Mouse (Mus musculus) CH12.LX (cell line): ENCODE results near the gene Proca1.

ENCODE experiments used
- BHLHE40 ChIP-seq: IDR thresholded peaks from 2 replicates; pipeline ENCODE4 v1.6.1; 2011; ENCODE audit warnings: mild to moderate bottlenecking, low read depth, low read length, improper control_type of control experiment
- CHD1 ChIP-seq: IDR thresholded peaks from 2 replicates; pipeline ENCODE4 v1.6.1; 2012; ENCODE audit warnings: low read depth, low read length, improper control_type of control experiment, inconsistent platforms
- CTCF ChIP-seq, 2 experiments: IDR thresholded peaks in 1 of 2; conservative IDR thresholded peaks in 1 of 2; 2 replicates each; pipeline ENCODE4 v1.5.1; 2011 to 2012; ENCODE audit warnings: low read depth in 2 of 2, low read length in 2 of 2, improper control_type of control experiment in 1 of 2, inconsistent platforms in 1 of 2, mild to moderate bottlenecking in 1 of 2, moderate library complexity in 1 of 2
- E2F4 ChIP-seq: IDR thresholded peaks from 2 replicates; pipeline ENCODE4 v1.6.1; 2011; ENCODE audit warnings: low read depth, low read length, improper control_type of control experiment; ENCODE audit not compliant: insufficient replicate concordance
- JUND ChIP-seq: conservative IDR thresholded peaks from 2 replicates; pipeline ENCODE4 v1.6.1; 2011; ENCODE audit warnings: low read depth, low read length, improper control_type of control experiment
- MAX ChIP-seq: IDR thresholded peaks from 2 replicates; pipeline ENCODE4 v1.6.1; 2011; ENCODE audit warnings: low read length, improper control_type of control experiment
- MEF2A ChIP-seq: IDR thresholded peaks from 2 replicates; pipeline ENCODE4 v1.6.1; 2014; ENCODE audit warnings: low read depth, mild to moderate bottlenecking, inconsistent platforms, low read length, improper control_type of control experiment, borderline replicate concordance
- POLR2A ChIP-seq: IDR thresholded peaks from 2 replicates; pipeline ENCODE4 v1.6.1; 2011; ENCODE audit warnings: low read depth, mild to moderate bottlenecking, improper control_type of control experiment, low read length
- POLR2AphosphoS2 ChIP-seq: IDR thresholded peaks from 2 replicates; pipeline ENCODE4 v1.6.1; 2011; ENCODE audit warnings: low read depth, low read length, improper control_type of control experiment
- TBP ChIP-seq: conservative IDR thresholded peaks from 2 replicates; pipeline ENCODE4 v1.6.1; 2011; ENCODE audit warnings: low read depth, low read length, improper control_type of control experiment
- USF1 ChIP-seq: IDR thresholded peaks from 2 replicates; pipeline ENCODE4 v1.6.1; 2014; ENCODE audit warnings: low read depth, mild to moderate bottlenecking, inconsistent platforms, low read length, improper control_type of control experiment
- ZKSCAN1 ChIP-seq: IDR thresholded peaks from 2 replicates; pipeline ENCODE4 v1.6.1; 2012; ENCODE audit warnings: low read depth, inconsistent platforms, low read length, improper control_type of control experiment, borderline replicate concordance

DNA sequence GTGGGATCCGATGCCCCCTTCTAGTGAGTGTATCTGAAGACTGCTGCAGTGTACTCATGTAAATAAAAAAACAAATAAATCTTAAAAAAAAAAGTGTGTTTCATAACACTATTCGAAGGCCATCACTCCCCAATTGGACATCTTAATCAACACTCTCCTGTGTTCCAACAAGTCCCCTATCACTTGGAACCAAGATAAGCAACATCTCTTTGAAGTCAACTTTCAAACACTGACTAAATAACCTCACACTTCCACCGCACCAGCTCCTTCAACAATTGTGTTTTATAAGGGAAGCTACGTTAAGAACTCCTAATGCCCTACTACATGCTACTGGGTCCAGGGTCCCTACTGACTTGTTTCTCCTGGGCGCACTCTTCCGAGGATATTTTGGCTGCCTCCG is 10.7 kb upstream of the Proca1 start:
- TF ChIP-seq E2F4, result no peak
- TF ChIP-seq POLR2A, result no peak
- no peak for TF ChIP-seq TBP
- TF ChIP-seq CTCF (conservative IDR thresholded peaks at IDR 0.05 in 1 of 2, IDR thresholded peaks at IDR 0.05 in 1 of 2; ENCODE audit: low read depth in 2 of 2, low read length in 2 of 2), result no peak
- TF ChIP-seq CHD1, result no peak
- no peak for TF ChIP-seq POLR2AphosphoS2
- TF ChIP-seq JUND, result no peak
- TF ChIP-seq USF1, result no peak
- no peak for TF ChIP-seq BHLHE40
- no peak for TF ChIP-seq MEF2A
- no peak for TF ChIP-seq MAX
- no peak for TF ChIP-seq ZKSCAN1
